Mouse (Mus musculus): ENCODE results near the gene Tex52.

The Tex52 gene

GRCm38 (mm10) chr6:128429300-128429699, 54.0 kb downstream of the Tex52 start:
- DNase-seq (ENCODE audit: extremely low read depth, low read depth), result no peak

GRCm38 (mm10) chr6:128429826-128430225, 54.6 kb downstream of the Tex52 start:
- DNase-seq (ENCODE audit: extremely low read depth, low read depth), result no peak

GRCm38 (mm10) chr6:128432356-128432915, 57.2 kb downstream of the Tex52 start:
- no peak for DNase-seq (ENCODE audit: extremely low read depth, low read depth)

GRCm38 (mm10) chr6:128433566-128433965, 58.3 kb downstream of the Tex52 start:
- no peak for DNase-seq (ENCODE audit: extremely low read depth, low read depth)
